Mouse (Mus musculus) kidney, postnatal 10 days (tissue): Measurements from ENCODE around the gene Gm3402.
"Not testable (repeated sequence)": the region's sequence is repeated elsewhere in the genome, so short reads cannot be mapped to it uniquely, and the experiment has no call there.

Experiments used
- DNase-seq: peaks from one replicate; pipeline ENCODE4 v3.0.0; 2021; ENCODE audit warnings: mixed read lengths

Gene Gm3402

GRCm38 (mm10) chr5:146513823-146514222 is at the start of gene Gm3402:
Gene Gm3402, plus strand, starts transcription at chr5:146514123.
- not testable (repeated sequence) for DNase-seq

- no peak for DNase-seq
These were observed 47.3 kb upstream of the Gm3402 start for GRCm38 (mm10) chr5:146466663-146467062.

GRCm38 (mm10) chr5:146468311-146468710 is 45.6 kb upstream of the Gm3402 start:
- DNase-seq: no peak

- no peak for DNase-seq
These were observed 43.1 kb upstream of the Gm3402 start for GRCm38 (mm10) chr5:146470821-146471220.

- no peak for DNase-seq
These were observed 42.6 kb upstream of the Gm3402 start for GRCm38 (mm10) chr5:146471311-146471710.

GRCm38 (mm10) chr5:146471821-146472220 is 42.1 kb upstream of the Gm3402 start:
- DNase-seq: no peak

- peak; percentile 58 for DNase-seq
These were observed 34.4 kb upstream of the Gm3402 start for GRCm38 (mm10) chr5:146479564-146479963.

- DNase-seq: not testable (repeated sequence)
These were observed 32.3 kb upstream of the Gm3402 start, which contains the start of gene Gm6408 for GRCm38 (mm10) chr5:146481665-146482064. Gene Gm6408, plus strand, starts transcription at chr5:146481965.

- DNase-seq: peak; percentile 66
These were observed 25.0 kb upstream of the Gm3402 start for GRCm38 (mm10) chr5:146488959-146489358.

GRCm38 (mm10) chr5:146491063-146491462 is 22.9 kb upstream of the Gm3402 start, which contains the start of gene Gm6370:
Gene Gm6370, plus strand, starts transcription at chr5:146491363.
- not testable (repeated sequence) for DNase-seq

GRCm38 (mm10) chr5:146502099-146502498 is 11.8 kb upstream of the Gm3402 start, which contains the start of gene 4930449I24Rik:
Gene 4930449I24Rik, plus strand, starts transcription at chr5:146502399.
- not testable (repeated sequence) for DNase-seq

GRCm38 (mm10) chr5:146525501-146525900 is 11.6 kb downstream of the Gm3402 start, which contains the start of gene Gm3404:
Gene Gm3404, plus strand, starts transcription at chr5:146525801.
- not testable (repeated sequence) for DNase-seq

- DNase-seq: not testable (repeated sequence)
These were observed 23.4 kb downstream of the Gm3402 start, which contains the start of gene Gm3409 for GRCm38 (mm10) chr5:146537347-146537746. Gene Gm3409, plus strand, starts transcription at chr5:146537647.

GRCm38 (mm10) chr5:146555836-146556235 is 41.9 kb downstream of the Gm3402 start, which contains the start of gene Gm3415:
Gene Gm3415, plus strand, starts transcription at chr5:146556136.
- DNase-seq: not testable (repeated sequence)

- no peak for DNase-seq
These were observed 50.3 kb downstream of the Gm3402 start for GRCm38 (mm10) chr5:146564259-146564658.
